Mouse (Mus musculus): ENCODE results near the gene Cep70.

DNA sequence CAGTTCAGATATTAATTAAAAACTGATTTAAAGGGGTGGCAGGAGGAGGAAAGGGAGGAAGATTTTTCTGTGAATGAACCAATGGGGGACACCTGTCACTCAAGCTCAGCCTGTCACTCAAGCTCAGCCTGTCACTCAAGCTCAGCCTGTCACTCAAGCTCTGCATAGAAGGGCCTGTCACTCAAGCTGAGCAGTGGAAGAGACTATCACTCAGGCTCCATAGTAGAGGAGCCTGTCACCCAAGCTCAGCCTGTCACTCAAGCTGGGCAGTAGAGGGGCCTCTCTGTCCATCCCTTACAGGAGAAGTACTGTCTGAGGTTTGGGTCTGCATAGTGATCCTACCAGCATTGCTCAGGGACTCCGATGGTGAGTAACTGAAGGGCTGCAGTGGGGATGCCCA lies 95.1 kb downstream of the Cep70 start:
- TF ChIP-seq CTCF (IDR thresholded peaks at IDR 0.05 in 2 of 3, conservative IDR thresholded peaks at IDR 0.05 in 1 of 3; ENCODE audit: control insufficient read depth in 1 of 3, insufficient read depth in 1 of 3, low read depth in 2 of 3, low read length in 3 of 3, poor library complexity in 1 of 3, severe bottlenecking in 1 of 3) (no peak), TCF12 (IDR thresholded peaks at IDR 0.05; ENCODE audit: low read depth, low read length) (no peak), SIN3A (IDR thresholded peaks at IDR 0.05; ENCODE audit: low read length) (no peak), POLR2AphosphoS2 (IDR thresholded peaks at IDR 0.05; ENCODE audit: low read length) (no peak), TAL1 (IDR thresholded peaks at IDR 0.05; ENCODE audit: low read length) (no peak), POLR2A (IDR thresholded peaks at IDR 0.05; ENCODE audit: control insufficient read depth in 1 of 2, insufficient read depth in 1 of 2, low read depth in 1 of 2, low read length in 2 of 2, poor library complexity in 1 of 2) (no peak), MAZ (IDR thresholded peaks at IDR 0.05; ENCODE audit: low read depth, low read length) (no peak), POLR2AphosphoS5 (IDR thresholded peaks at IDR 0.05; ENCODE audit: borderline replicate concordance, low read depth, low read length) (no peak), USF2 (IDR thresholded peaks at IDR 0.05; ENCODE audit: borderline replicate concordance in 1 of 2, insufficient read depth in 1 of 2, low read depth in 1 of 2, low read length in 2 of 2) (no peak), RCOR1 (IDR thresholded peaks at IDR 0.05; ENCODE audit: low read depth, low read length) (no peak), RAD21 (IDR thresholded peaks at IDR 0.05; ENCODE audit: low read depth, low read length) (no peak), USF1 (IDR thresholded peaks at IDR 0.05; ENCODE audit: low read depth, low read length) (no peak), ZNF384 (IDR thresholded peaks at IDR 0.05; ENCODE audit: low read depth, low read length) (no peak)
